Mouse (Mus musculus) layer of hippocampus, adult 8-10 months (tissue): ENCODE measurements around the gene Slc35e3. TPM values are rescaled to one million over a fixed set of nuclear protein-coding genes. Genes with fewer than 3 reads are reported as not detected.
"Not testable (repeated sequence)": the region's sequence is repeated elsewhere in the genome, so short reads cannot be mapped to it uniquely, and the experiment has no call there.

Source experiments
- DNase-seq, 2 experiments: peaks; one replicate each; pipeline ENCODE4 v3.0.0; 2022; ENCODE audit warnings: low spot score in 2 of 2
- total RNA-seq, 4 experiments: library from RNA; stranded (reverse); gene quantifications; 2 replicates each; pipeline ENCODE4 v1.2.4; 2022

The Slc35e3 gene
- total RNA-seq, 4 experiments from 2014 or later, result 29.7 to 33.1 (median 31.9) TPM

GRCm38 (mm10) chr10:117734104-117734852 is 11.9 kb downstream of the Slc35e3 start:
- DNase-seq, result not testable (repeated sequence)

- DNase-seq, result not testable (repeated sequence)
Measured at GRCm38 (mm10) chr10:117733626-117734025, 12.5 kb downstream of the Slc35e3 start.

GRCm38 (mm10) chr10:117732962-117733592 is 13.1 kb downstream of the Slc35e3 start:
- no peak for DNase-seq

- DNase-seq, result no peak
Measured at GRCm38 (mm10) chr10:117732184-117732583, 14.0 kb downstream of the Slc35e3 start.

- DNase-seq, result peak in 1 of 2 experiments; percentile 50
Measured at GRCm38 (mm10) chr10:117731244-117732101, 14.7 kb downstream of the Slc35e3 start.

GRCm38 (mm10) chr10:117730637-117731203 is 15.4 kb downstream of the Slc35e3 start:
- DNase-seq, result no peak

- no peak for DNase-seq
Measured at GRCm38 (mm10) chr10:117730140-117730539, 16.0 kb downstream of the Slc35e3 start.

GRCm38 (mm10) chr10:117729139-117729814 is 16.9 kb downstream of the Slc35e3 start:
- DNase-seq, result no peak

- DNase-seq, result no peak
Measured at GRCm38 (mm10) chr10:117728574-117728973, 17.6 kb downstream of the Slc35e3 start.

- DNase-seq, result no peak
Measured at GRCm38 (mm10) chr10:117727518-117728110, 18.6 kb downstream of the Slc35e3 start.

- no peak for DNase-seq
Measured at GRCm38 (mm10) chr10:117726888-117727385, 19.2 kb downstream of the Slc35e3 start.

GRCm38 (mm10) chr10:117726350-117726749 is 19.8 kb downstream of the Slc35e3 start:
- DNase-seq, result no peak

GRCm38 (mm10) chr10:117725671-117726070 is 20.5 kb downstream of the Slc35e3 start:
- DNase-seq, result no peak

GRCm38 (mm10) chr10:117724804-117725361 is 21.3 kb downstream of the Slc35e3 start:
- DNase-seq, result no peak

GRCm38 (mm10) chr10:117724136-117724718 is 21.9 kb downstream of the Slc35e3 start:
- no peak for DNase-seq

- DNase-seq, result peak in 1 of 2 experiments; percentile 55
Measured at GRCm38 (mm10) chr10:117718161-117719119, 27.7 kb downstream of the Slc35e3 start.

GRCm38 (mm10) chr10:117717583-117717982 is 28.6 kb downstream of the Slc35e3 start:
- no peak for DNase-seq

GRCm38 (mm10) chr10:117716686-117717085 is 29.5 kb downstream of the Slc35e3 start:
- DNase-seq, result no peak
